Mouse (Mus musculus): ENCODE results near the gene Gpa33. TPM values are rescaled to one million over a fixed set of nuclear protein-coding genes. Genes with fewer than 3 reads are reported as not detected.
A peak's percentile ranks its signal among the peaks of the same experiment; 100 is the strongest.
"Not testable (repeated sequence)": the region's sequence is repeated elsewhere in the genome, so short reads cannot be mapped to it uniquely, and the experiment has no call there.

Gene Gpa33
- polyA plus RNA-seq, 1 experiment, result 59.9 TPM

DNA sequence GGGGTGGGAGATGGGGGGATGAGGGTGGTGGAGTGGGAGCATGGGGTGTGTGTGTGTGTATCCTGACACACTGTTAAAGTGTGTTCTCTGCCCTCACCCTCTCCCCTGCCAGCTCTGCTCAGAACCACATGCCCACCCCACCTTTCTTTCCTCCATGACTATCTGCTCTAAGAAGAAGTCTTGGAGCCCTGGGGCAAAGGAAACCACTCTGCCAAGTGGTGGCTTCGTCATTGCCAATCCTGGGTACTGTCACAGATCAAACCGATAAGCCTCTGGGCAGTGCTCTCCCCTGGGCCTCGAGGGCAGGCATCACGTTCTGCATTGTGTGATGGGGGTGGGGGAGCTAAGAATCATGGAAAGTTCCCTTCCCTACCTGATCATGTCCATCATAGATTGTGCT lies 2.3 kb downstream of the Gpa33 start:
- DNase-seq (ENCODE audit: low spot score), result no peak

DNA sequence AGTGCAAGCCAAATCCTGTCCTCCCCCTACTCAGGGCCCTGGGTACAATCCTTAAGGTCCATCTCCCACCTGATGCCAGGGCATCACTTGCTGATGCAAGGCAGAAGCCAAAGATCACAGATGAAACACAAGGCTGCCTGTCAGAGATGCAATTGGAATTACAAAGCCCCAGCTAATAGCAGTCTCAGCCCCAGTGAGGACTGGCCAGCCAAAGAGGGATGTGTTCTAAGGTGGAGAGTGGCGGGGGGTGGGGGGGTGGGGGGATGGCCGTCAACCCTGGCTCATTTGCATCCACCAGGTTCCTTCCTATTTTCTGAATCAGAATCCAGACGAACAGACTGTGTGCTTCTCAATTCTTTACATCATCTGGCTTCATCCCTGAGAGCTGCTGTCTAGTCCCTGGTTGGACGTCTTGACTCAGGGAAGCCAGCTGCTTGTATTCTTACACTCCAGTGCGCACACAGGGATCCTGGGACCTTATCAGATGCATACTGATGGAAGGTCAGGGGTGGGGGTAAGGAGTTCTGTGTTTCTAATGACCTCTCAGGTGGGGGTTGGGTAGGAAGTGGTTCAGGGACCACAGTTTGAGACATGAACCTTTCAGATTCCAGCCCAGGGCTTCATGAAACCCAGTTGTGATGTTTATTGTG lies 5.2 kb downstream of the Gpa33 start:
- no peak for DNase-seq (ENCODE audit: low spot score)

DNA sequence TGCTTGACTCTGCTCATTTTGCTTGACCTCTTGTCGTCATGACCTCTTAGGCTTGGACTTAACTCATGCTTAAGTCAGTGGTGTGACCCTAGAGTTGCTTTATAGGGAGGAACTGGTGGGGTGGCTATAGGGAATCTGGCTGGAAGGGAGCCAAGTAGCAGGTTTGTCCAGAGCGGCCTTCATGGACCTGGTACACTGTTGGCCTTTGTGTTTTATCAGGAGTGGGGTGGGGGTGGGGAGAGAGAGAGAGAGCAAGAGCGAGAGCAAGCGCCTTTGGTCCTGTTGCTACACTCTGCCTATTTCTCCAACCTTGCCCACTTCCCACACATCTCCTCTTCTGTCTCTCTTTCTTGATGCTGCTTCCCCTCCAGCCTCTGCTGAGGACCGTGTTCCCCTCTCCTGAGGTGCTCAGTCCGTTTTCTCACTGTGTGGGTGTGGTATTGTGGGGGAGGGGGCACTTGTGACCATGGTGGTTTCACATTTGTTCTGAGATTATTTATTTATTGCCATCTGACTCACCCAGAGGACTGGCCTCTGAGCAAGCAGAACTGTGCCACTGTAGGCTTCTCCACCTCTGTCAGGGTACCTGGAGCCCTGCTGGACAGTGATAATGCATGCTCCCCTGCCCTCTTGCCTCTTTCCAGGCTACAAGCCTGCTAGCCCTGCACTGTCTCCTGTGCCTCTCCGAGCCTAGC lies 7.4 kb downstream of the Gpa33 start:
- DNase-seq (ENCODE audit: low spot score), result no peak

DNA sequence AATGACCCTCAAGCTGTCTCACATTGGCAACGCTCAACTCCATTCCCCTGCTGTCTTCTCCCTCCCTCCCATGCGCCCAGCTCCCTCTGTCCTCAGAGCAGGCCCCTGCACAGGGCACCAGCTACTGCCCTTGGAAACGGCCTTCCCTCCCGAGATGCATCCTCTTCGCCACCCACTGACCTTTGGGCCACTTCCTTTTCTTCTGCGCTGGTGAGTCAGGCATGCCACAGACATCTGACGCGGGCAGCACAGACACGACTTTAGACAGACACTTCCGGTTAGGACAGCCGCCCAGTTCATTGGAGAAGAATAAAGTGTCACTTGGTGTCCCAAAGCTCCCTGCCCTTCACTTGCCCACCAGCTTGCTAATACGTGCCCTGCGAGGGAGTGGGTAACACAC lies 8.1 kb downstream of the Gpa33 start:
- DNase-seq (ENCODE audit: low spot score), result no peak

DNA sequence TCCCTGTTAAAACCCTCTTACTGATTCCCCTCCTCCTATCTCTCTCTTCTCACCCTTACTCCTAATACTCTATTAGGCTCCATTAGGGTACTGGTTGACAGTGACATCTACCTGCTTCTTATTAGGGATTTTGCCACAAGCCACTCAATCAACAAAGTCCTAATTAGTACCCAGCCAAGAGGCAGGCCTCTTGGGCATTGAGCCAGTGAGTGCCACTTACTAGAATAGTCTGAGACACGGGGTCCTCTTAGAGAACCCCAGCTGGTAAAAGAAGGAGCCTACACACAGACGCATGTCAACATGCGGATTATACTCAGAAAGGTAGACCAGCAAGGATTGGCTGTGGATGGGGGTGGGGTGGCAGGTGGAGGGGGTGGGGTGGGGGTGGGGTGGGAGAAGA lies 9.1 kb downstream of the Gpa33 start:
- no peak for DNase-seq (ENCODE audit: low spot score)

DNA sequence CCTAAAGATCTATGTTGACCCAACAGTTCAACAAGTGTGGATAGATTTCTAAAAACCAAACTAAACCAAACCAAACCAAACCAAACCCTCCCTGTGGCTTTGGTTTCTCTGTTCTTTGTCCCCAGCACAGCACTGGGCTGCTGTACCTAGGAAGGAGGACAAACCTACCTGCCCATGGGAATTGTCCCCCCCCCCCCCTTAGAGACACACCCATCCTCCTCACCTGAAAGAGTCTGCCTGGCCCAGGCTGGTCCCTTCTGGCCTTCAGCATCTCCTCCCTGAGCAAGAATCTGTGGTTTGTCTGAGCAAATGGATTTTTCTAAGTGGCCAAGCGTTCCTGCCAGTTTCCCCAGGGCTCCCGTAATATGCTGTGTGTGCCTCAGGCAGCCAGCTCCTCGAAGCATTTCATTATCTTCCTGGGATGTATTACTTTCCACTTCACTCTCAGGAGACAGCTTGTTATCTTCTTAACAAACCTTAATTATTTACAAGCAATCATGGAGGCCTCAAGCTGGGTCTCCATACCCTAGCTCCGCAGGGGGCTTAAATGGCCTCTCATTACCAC lies 9.7 kb downstream of the Gpa33 start:
- DNase-seq (ENCODE audit: low spot score), result no peak

DNA sequence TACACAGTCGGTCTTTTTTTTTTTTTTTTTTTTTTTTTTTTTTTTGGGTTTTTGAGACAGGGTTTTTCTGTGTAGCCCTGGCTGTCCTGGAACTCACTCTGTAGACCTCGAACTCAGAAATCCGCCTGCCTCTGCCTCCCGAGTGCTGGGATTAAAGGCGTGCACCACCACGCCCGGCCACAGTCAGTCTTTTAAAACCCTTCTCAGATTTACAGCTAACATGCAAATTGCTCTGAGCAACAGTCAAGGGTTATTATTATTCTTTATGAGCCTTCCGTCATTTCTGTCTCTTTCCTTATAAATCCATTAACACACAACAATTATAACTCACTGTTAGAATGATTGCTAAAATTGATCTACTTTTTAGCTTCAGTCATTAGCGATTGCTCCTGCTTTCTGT lies 11.8 kb downstream of the Gpa33 start:
- DNase-seq (ENCODE audit: low spot score), result not testable (repeated sequence)

DNA sequence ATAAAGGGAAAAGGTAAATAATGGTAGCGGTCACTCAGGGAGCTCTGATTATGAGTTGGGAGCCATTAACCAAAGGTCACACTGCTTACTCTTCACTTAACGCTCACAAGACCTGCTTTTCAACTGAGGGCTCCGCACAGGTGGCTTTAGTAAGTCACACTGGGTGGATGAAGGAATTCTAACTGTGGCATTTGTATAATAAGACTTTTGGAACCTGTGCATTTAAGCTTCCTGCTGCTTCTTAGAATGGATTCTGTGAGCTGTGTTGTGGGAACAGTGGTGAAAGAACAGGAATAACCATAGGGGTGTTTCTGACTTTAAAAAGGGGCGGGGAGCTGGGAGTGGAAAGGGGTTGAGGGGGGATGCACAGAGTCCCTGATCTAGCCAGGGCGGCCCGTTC lies 12.3 kb downstream of the Gpa33 start:
- DNase-seq (ENCODE audit: low spot score), result no peak

DNA sequence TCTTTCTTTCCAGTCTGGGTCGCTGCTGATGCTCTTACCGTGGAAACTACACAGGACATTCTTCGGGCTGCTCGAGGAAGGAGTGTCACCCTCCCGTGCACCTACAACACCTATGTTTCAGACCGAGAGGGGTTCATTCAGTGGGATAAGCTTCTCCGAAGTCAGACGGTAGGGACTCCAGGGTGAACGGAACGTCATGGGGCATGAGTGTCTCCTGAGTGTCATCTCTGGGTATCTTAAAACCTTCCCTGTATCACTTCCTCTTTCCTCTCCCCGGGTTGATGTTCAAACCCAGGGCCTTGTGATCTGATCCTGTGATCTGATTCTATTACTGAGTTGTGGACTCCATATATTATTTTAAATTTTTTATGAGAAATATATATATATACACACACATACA lies 16.6 kb downstream of the Gpa33 start:
- DNase-seq (ENCODE audit: low spot score), result no peak

DNA sequence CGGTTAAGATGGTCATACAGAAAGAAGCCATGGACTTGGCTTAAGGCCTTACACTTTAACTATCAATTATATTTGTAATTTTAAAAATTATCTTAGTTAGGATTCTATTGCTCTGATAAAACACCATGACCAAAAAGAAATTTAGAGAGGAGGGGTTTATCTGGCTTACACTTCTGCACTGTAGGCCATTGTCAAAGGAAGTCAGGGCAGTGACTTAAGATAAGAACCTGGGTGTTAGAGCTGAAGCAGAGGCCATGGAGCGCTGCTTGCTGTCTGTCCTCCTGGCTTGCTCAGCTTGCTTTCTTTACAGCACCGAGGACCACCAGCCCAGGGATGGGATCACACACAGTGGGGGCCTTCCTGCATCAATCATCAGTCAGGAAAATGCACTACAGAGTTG lies 17.6 kb downstream of the Gpa33 start:
- no peak for DNase-seq (ENCODE audit: low spot score)

DNA sequence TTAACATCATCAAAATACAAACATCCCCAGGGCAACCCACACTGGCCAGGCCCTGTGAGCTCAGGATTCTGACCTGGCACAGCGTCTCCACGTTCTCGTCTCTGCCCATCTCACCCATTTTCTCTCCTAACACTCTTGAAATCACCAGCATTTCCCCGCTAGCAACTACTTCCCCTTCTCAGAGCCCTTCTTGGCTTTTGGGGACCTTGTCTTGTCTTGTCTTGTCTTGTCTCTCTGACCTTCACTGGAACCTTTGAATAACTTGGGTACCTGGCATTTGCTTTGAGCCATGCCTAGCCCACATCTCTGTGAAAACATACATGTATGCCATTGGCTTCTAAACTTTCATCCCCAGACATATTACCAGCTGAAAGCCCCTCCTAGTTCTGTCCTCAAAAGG lies 19.4 kb downstream of the Gpa33 start:
- DNase-seq (ENCODE audit: low spot score), result no peak

DNA sequence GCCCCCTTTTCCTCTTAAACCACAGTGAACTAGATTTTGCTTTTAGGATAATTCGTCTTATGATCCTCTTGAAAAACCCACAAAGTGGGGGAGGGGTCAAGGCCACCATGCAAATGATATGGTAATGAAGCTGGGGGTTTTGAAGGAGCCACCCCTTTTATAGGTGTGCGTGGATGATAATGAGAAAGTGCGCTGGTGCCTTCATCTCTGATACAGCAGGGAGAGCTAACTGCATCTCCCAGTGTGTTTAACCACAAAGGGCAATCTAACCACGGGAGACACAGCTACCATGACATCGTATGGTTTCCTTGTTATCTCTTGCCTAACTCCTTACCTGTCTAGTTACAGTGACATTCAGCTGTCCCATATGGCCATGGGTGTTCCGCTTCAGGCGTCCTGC lies 20.0 kb downstream of the Gpa33 start:
- DNase-seq (ENCODE audit: low spot score), result no peak

DNA sequence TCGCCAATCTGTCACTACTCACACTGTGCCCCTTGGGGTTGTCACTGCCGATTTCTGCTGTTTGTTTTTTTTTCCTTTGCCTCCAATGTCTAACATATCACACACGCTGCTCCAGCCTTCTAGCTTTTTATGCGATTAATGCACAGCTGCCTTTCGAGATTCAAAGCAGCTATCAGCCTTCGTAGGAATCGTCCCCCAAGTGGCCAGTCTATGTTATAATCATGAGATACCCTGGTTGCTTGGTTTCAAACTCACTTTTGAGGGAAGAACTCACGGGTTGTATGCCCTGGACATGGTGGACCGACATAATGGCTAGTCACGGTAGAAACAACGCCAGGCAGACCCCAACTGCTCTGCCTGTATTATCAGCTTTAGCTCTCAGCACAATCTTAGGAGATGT lies 21.3 kb downstream of the Gpa33 start:
- no peak for DNase-seq (ENCODE audit: low spot score)

DNA sequence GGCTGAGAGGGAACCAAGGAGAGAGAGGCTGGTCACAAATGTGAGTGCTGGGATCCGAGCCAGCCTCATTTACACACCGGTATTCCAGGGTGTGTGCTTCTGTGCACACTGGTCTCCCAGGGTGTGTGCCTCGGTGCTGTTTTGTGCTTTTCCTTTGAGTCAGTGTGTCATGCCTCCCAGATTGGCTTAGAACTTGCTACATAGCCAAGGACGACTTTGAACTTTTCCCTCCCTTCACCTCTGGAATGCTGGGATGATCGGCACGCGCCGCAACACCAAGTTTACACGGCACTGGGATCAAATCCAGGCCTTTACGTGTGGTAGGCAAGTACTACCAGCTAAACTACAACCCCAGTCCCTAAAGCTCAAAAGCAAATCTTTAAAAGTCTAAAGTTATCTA lies 22.0 kb downstream of the Gpa33 start:
- no peak for DNase-seq (ENCODE audit: low spot score)

DNA sequence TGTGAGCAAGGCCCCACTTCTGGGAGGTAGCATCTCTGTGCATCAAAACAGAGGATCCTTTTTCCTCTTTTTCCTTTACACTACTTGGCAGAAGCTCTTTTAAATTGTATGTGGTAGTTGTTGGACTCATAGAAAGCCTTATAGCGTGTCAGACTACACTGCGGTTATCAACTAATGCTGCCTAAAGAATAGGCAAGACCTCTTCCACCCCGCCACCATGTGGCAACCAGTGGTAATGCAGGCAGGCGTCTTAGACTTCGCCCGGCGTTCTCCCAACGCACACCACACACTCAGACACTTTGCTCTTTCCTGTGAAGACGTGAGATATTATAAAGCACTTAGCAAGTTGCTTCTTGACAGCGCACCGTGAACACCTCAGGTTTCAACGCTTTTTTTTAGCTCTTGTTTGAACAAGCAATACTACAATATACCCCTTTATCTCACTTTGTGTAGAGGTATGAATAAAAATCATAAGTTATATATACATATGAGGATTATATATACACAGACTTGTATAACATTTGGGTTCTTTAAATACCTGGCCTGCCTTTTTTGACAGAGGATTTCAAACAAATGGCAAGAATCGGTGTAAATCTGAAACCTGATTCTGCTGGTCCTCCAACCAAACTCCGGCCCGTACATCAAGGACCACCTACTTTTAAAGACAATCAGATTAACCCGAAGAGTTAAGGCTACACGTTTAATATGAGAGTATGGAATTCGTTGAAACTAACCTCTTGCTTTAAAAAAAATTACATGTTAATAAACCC lies 23.5 kb downstream of the Gpa33 start:
- peak; percentile 66 for DNase-seq (ENCODE audit: low spot score)

DNA sequence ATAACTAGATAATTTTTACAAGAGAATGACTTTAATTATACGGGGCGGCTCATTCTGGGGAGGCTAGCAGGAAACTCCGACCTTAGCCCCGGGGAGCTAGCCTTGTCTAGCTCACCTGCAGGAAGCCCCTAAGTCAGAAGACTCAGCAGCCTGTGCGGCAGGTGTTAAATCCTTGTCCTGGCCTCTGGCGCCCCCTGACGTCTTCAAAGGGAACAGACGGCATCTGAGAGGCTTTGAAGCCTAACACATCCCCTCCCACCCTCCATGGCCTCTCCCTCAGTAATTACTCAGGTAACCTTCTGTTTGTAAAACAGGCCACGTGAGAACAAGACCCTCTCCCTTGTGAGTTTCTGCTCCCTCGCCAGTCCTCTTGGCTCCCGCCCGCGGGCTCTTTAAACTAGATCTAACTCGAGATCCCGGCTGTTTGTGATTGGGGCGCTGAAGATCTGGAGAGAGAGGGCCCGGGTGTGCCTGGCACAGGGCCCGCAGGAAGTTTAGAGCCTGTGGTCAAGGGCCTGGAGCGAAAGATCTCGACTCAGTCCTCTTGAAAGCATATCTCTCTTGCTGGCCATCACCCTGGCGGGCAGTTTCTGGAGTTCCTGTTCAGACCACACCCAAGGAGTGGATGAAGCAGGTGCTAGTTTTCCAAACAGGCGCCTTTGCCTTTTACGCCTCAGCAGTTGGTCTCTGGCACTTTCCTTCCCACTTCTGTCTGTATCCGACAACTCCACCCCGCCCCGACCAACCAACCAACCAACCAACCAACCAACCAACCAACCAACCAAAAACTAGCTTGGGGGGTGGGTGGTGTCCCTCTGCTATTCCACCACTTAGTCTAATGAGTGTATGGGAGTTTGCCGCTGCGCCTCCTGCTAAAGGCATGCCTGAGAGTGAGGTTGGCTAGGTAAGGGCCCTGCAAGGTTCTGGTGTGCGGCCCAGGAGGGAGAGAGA lies 24.4 kb downstream of the Gpa33 start:
- DNase-seq (ENCODE audit: low spot score), result peak; percentile 65

DNA sequence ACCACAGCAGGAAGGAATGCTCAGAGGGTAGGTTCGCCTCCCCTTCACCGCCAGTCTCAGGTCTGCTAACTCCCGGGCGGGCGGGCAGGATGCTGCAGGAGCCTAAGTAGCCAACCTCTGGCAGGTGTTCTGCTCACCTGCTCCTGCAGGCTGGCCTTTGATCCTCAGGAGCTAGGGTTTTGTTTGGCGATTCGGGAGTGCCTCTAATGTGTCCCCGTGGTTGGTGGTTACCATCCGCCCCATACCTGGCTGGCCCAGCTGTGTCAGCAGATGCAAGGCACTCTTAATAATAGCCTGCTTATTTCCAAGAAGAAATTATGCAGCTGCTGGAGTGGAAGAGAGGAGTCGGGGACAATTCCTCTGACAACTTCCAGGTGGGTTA lies 25.1 kb downstream of the Gpa33 start:
- no peak for DNase-seq (ENCODE audit: low spot score)

DNA sequence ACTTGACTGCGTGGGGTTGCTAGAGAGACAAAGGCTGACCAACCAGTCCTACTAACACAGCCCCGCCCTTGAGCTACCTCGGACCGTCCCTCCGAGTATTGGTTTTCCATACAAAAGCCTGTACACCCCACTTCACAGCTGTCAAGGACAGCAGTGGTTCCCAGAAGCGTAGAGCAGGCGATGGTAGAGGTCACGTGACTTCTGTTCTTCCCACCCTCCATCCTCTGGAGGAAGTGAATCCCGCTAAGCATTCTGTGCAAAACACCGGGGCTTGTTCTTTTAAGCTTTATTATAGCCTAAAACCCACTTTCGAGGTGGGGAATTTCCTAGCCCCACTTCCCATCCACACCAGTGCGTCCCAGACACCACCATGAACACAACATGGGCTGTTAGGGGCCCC lies 27.7 kb downstream of the Gpa33 start:
- DNase-seq (ENCODE audit: low spot score), result no peak

DNA sequence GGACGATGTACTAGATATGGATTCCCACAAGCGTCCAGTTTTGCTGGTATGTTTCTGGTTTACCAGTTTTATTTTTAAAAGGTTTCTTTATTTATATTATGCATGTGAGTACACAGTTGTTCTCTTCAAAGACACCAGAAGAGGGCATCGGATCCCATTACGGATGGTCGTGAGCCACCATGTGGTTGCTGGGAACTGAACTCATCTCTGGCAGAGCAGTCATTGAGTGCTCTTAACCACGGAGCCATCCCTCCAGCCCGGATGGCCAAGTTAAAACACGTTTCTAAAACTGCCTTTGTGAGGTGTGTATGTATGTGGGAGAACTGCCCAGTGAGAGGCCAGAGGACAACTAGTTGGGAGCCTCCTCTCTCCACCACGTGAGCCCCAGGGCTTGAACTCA lies 28.6 kb downstream of the Gpa33 start:
- no peak for DNase-seq (ENCODE audit: low spot score)

DNA sequence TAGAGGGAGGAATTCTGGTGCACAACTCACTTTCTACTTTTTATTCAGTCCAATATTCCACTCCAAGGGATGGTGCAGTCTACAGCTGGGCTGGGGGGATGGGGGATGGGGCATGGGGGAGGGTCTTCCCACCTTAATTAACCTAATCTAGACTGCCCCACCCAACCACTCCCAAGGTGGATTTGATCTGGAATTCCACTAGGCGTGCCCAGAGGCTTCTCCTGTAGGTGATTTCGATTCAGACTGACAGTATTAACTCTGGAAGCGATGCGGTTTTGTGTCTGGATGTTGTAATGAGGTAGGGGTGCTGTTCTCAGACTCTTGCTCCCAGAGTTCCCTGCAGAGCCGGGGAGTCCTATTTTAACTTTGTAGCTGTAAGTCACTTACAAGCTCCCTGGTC lies 30.1 kb downstream of the Gpa33 start:
- no peak for DNase-seq (ENCODE audit: low spot score)

DNA sequence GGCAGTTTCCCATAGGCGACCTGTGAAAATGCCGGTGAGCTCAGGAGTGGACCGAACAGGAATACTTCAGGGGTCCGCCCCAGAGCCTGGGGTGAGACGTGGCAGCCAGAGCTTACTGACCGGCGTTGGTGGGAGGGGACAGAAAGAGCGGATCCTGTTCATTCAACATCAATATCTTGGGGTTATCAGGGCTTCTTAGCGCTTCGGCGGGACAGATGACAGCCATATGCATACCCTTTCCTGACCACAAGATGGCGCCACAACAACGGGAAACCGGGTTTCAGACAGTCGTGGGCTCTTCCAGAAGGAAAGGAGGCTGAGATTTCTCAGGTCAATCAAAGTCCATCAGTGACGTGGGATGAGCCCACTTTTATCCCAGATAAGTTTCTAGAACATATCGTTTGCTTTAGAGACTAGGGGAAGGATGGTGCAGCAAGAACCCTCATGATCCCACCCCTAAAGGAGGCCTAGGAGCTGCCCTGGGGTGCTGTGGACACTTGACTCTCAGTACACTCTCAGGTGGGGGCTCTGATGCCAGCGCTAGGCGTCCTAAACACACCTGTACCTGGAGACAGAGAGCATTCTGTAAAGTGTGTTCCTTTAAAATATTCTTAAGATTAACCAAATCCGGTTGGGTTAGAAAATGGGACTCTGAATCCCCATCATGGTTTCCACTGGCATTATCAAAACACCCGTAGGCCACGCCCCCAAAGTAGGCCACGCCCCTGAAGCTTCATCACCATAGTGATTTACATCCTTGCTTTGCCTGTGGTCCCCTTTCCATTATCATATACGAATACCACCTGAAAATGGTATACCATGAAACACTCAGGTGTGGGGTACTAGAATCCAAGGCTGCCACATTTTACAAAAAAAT lies 30.8 kb downstream of the Gpa33 start:
- peak; percentile 49 for DNase-seq (ENCODE audit: low spot score)

Measured in urinary bladder, adult 2 months (tissue).